8 mouse cellular contexts compared by ENCODE assay signal in genomic region chr1:172206141-172206917, GRCm38 (mm10). TPM values are rescaled to one million over a fixed set of nuclear protein-coding genes. Genes with fewer than 3 reads are reported as not detected.
DNase-seq lines count a peak whose midpoint lies in the region; ATAC-seq and TF ChIP-seq lines count a peak whose summit lies in the region.

Pea15a (minus strand) TSS chr1:172206804.

- no peaks in the 10 kb centered on the region for H3K9me3 ChIP-seq in intestine, embryonic 15.5 days

- intact Hi-C loops in left cerebral cortex, postnatal 36 days (cut with DNase I) = loop anchor here (5.0 kb wide), 1 partner anchor 59 kb away; the partner anchor contains the start of gene Dcaf8

- TF ChIP-seq POLR2A in cortical plate, adult 2 months (IDR thresholded peaks at IDR 0.05; ENCODE audit: extremely low read depth, insufficient read depth, low read length) = peak; percentile 59; the same call in 1 of the 2 replicates

- peak; percentile 64 to 83 for DNase-seq in gastrocnemius, postnatal 4 days (ENCODE audit: low spot score in 2 of 2)
- DNase-seq in left cerebral cortex, postnatal 36 days (ENCODE audit: low spot score in 2 of 2) = peak; percentile 83 to 88
- peak; percentile 72 for DNase-seq in mesoderm, embryonic 11.5 days (ENCODE audit: low read depth, low spot score)
- DNase-seq in right cerebral cortex, postnatal 4 days = peak; percentile 85
- peak; percentile 88 for DNase-seq in yolk sac, embryonic 10.5 days (ENCODE audit: low spot score)

- peak within 1 kb of the TSS; percentile 94 for H3K27ac ChIP-seq in cortical plate, adult 2 months (ENCODE audit: insufficient read depth, low read length)
- peak within 1 kb of the TSS; percentile 83 for H3K27ac ChIP-seq in intestine, embryonic 15.5 days

- peaks cover 16% of the 10 kb centered on the region for H3K4me1 ChIP-seq in cortical plate, adult 2 months (ENCODE audit: control insufficient read depth, insufficient read depth, low read length)
- H3K4me1 ChIP-seq in intestine, embryonic 15.5 days (replicated peaks) = peaks cover 51% of the 10 kb centered on the region

- H3K27me3 ChIP-seq in intestine, embryonic 15.5 days (replicated peaks) = no peaks in the 10 kb centered on the region

- peak; percentile 59 for ATAC-seq in activated CD4-positive, CD25-positive, alpha-beta regulatory T cell, adult 4 months
- peak; percentile 87 for ATAC-seq in intestine, embryonic 15.5 days

- peak within 1 kb of the TSS; percentile 72 for H3K4me2 ChIP-seq in intestine, embryonic 15.5 days (replicated peaks)

- no peak for TF ChIP-seq CTCF in cortical plate, adult 2 months (IDR thresholded peaks at IDR 0.05; ENCODE audit: extremely low read depth, insufficient read depth, low read length)

- no peaks in the 10 kb centered on the region for H3K36me3 ChIP-seq in intestine, embryonic 15.5 days

- H3K9ac ChIP-seq in intestine, embryonic 15.5 days = peak within 1 kb of the TSS; percentile 73

- peak within 1 kb of the TSS; percentile 91 for H3K4me3 ChIP-seq in cortical plate, adult 2 months (ENCODE audit: insufficient read depth, low read length)
- peak within 1 kb of the TSS; percentile 61 for H3K4me3 ChIP-seq in intestine, embryonic 15.5 days (replicated peaks)

- WGBS in intestine, embryonic 15.5 days = under 1% methylated on average over 37 of the region's 40 CpGs

RNA-seq across cellular contexts. Expression of gene Pea15a, which starts in this region (rescaled TPM):
- 10 to 100 TPM; 42.0 to 43.1 TPM for polyA plus RNA-seq in activated CD4-positive, CD25-positive, alpha-beta regulatory T cell, adult 4 months (2017; shearing (Covaris generic))
- 530 and 543 TPM in 2 replicates for polyA plus RNA-seq in cortical plate, adult 2 months (2012; rRNA removed)
- 100 to 1,000 TPM; 113 TPM for total RNA-seq in gastrocnemius, postnatal 4 days (2021)
- polyA plus RNA-seq in intestine, embryonic 15.5 days (2015; fragmentation: Nextera tagmentation; extraction: Ambion mirVana) = 86.4 and 89.0 TPM in 2 replicates
- 100 to 1,000 TPM; 409 to 413 TPM for total RNA-seq in left cerebral cortex, postnatal 36 days (2021)

Comparison
In these comparisons a context has a peak if more than half of its experiments do, and no peak if none do; other contexts are left out.
1. Peak in every context shown above with its lines: DNase-seq, ATAC-seq, H3K4me3 ChIP-seq and H3K27ac ChIP-seq.